Mouse (Mus musculus): ENCODE data around the gene Golga1. TPM values are rescaled to one million over a fixed set of nuclear protein-coding genes. Genes with fewer than 3 reads are reported as not detected.
A peak's percentile ranks its signal among the peaks of the same experiment; 100 is the strongest.
"Not testable (repeated sequence)": the region's sequence is repeated elsewhere in the genome, so short reads cannot be mapped to it uniquely, and the experiment has no call there.

Golga1 gene
- polyA plus RNA-seq, 1 experiment from 2014 or later: 36.1 TPM

- no peaks in the 10 kb centered on the region for H3K4me1 ChIP-seq (replicated peaks)
- no peak overlapping the region for H3K9ac ChIP-seq (replicated peaks)
- peaks cover 85% of the 10 kb centered on the region for H3K36me3 ChIP-seq
- 86% methylated on average over 1 of the region's 1 CpGs for WGBS
- no peaks in the 10 kb centered on the region for H3K27me3 ChIP-seq
- H3K4me2 ChIP-seq (replicated peaks): no peak overlapping the region
- no peak for ATAC-seq
- H3K9me3 ChIP-seq: no peaks in the 10 kb centered on the region
- H3K27ac ChIP-seq: no peak overlapping the region
- H3K4me3 ChIP-seq (replicated peaks): no peak overlapping the region
Observed at GRCm38 (mm10) chr2:39031611-39032010, 33.7 kb downstream of the Golga1 start.

DNA sequence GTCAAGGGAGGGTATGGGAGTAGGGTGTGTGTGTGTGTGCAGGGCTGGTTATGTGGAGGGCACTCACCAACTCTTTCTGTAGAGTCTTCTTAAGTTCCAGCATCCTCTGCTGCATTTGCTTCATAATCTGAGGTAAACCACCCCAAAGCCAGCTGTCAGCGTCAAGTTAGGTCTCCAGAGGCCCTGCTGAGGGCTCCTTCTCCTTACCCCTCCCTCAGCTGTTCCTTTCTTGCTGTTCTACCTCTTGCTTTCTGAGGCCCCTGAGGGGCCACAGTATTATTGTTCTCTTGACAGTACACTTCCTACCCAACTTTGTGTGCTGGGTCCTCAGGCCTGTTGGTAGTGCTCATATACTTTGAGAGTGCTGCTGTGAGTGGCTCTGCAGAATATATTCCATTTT lies 45.3 kb downstream of the Golga1 start:
- H3K36me3 ChIP-seq: peaks cover 91% of the 10 kb centered on the region
- WGBS: 60% methylated on average over 1 of the region's 1 CpGs
- no peak overlapping the region for H3K4me3 ChIP-seq (replicated peaks)

DNA sequence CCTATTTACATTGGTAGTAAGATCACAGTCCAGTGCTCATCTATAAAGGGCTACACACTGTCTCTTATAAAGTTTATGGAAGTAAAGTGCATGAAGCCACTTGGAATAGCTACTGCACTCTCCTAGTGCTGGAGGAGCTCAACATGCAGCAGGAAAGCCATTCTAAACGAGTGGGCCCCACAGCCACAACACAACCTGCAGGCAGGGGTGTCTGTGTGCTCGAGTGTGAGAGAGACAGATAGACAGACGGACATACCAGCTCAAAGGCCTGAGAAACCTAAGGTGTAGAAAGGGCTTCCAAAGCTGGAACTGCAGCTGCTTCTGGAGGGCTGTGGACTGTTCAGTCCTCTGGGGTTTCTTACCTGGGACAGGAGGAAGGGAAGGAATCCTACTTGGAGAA lies 48.8 kb downstream of the Golga1 start:
- Histone ChIP-seq H3K9ac (replicated peaks) (no peak overlapping the region), H3K4me3 (replicated peaks) (no peak overlapping the region), H3K4me2 (replicated peaks) (no peak overlapping the region), H3K4me1 (replicated peaks) (no peaks in the 10 kb centered on the region), H3K27ac (no peak overlapping the region), H3K27me3 (no peaks in the 10 kb centered on the region), H3K36me3 (peaks cover 90% of the 10 kb centered on the region), H3K9me3 (no peaks in the 10 kb centered on the region)
- WGBS: 87% methylated on average over 3 of the region's 3 CpGs
- ATAC-seq: no peak

More for the DNA sequence above, 45.3 kb downstream of the Golga1 start:
- Histone ChIP-seq H3K9ac (replicated peaks) (no peak overlapping the region), H3K27me3 (no peaks in the 10 kb centered on the region), H3K4me2 (replicated peaks) (no peak overlapping the region), H3K4me1 (replicated peaks) (no peaks in the 10 kb centered on the region), H3K27ac (no peak overlapping the region), H3K9me3 (no peaks in the 10 kb centered on the region)
- ATAC-seq: no peak

DNA sequence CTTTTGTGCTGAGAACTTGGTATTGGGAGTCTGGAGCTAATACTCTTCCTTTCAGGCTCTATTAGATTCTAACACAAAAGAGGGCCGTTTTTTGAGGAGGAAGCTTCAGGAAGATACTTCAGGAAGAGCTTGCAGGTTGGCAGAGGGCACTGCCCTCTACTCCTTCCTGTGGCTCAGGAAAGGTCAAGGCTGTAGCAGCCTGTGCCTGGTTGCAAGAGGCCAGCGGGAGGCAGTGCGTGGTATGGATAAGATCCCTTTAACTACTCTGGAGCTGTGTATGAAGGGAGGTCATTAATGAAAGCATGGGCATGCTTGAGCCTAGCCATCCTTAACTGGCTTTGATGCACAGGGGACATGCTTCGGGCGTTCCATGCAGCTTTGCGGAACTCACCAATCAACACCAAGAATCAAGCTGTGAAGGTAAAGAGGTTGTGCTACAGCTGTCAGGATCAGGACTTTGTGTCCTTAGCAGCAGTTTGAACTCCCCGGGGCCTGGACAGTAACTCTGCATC lies 52.5 kb downstream of the Golga1 start:
- Histone ChIP-seq H3K4me2 (replicated peaks) (no peak overlapping the region), H3K27me3 (no peaks in the 10 kb centered on the region), H3K4me1 (replicated peaks) (peaks cover 26% of the 10 kb centered on the region), H3K9ac (replicated peaks) (no peak overlapping the region), H3K4me3 (replicated peaks) (no peak overlapping the region), H3K27ac (no peak overlapping the region), H3K36me3 (peaks cover 57% of the 10 kb centered on the region), H3K9me3 (no peaks in the 10 kb centered on the region)
- 88% methylated on average over 7 of the region's 7 CpGs for WGBS
- ATAC-seq: no peak

DNA sequence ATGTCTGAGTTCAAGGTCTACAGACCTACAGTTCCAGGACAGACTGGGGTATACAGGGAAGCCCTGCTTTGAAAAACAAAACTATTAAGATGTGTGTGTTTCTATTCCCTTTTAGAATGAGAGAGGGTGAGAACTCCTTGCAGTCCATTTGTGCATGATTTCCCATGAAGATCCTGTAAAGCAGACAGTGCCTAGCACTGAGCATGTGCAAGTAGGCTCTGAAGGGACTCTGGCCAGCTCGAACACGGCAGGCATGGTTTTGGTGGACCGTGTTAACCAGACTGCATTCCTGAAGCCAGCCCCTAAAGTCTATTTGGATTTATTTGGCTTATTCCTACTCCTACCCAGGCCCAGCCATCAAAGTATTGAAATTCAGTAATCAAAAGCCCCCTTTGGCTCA lies 53.4 kb downstream of the Golga1 start:
- no peak overlapping the region for H3K4me3 ChIP-seq (replicated peaks)
- peaks cover 50% of the 10 kb centered on the region for H3K36me3 ChIP-seq
- H3K9ac ChIP-seq (replicated peaks): no peak overlapping the region
- H3K27me3 ChIP-seq: no peaks in the 10 kb centered on the region
- H3K4me2 ChIP-seq (replicated peaks): no peak overlapping the region
- 89% methylated on average over 3 of the region's 3 CpGs for WGBS
- ATAC-seq: no peak
- peaks cover 31% of the 10 kb centered on the region for H3K4me1 ChIP-seq (replicated peaks)
- no peak overlapping the region for H3K27ac ChIP-seq
- no peaks in the 10 kb centered on the region for H3K9me3 ChIP-seq

- Histone ChIP-seq H3K27me3 (no peaks in the 10 kb centered on the region), H3K36me3 (peaks cover 43% of the 10 kb centered on the region), H3K9ac (replicated peaks) (no peak overlapping the region), H3K4me2 (replicated peaks) (no peak overlapping the region), H3K4me3 (replicated peaks) (no peak overlapping the region), H3K4me1 (replicated peaks) (peaks cover 36% of the 10 kb centered on the region), H3K9me3 (no peaks in the 10 kb centered on the region), H3K27ac (no peak overlapping the region)
- ATAC-seq: no peak
Observed at GRCm38 (mm10) chr2:39011264-39011663, 54.1 kb downstream of the Golga1 start.

GRCm38 (mm10) chr2:39010144-39010543 lies 55.2 kb downstream of the Golga1 start:
- not testable (repeated sequence) for H3K9me3 ChIP-seq; H3K27ac ChIP-seq; H3K9ac ChIP-seq (replicated peaks); H3K4me3 ChIP-seq (replicated peaks); ATAC-seq; H3K4me2 ChIP-seq (replicated peaks); H3K27me3 ChIP-seq
- peaks cover 43% of the 10 kb centered on the region for H3K4me1 ChIP-seq (replicated peaks)
- H3K36me3 ChIP-seq: peaks cover 32% of the 10 kb centered on the region
- 94% methylated on average over 5 of the region's 5 CpGs for WGBS

GRCm38 (mm10) chr2:39008954-39009365 lies 56.4 kb downstream of the Golga1 start:
- no peaks in the 10 kb centered on the region for H3K9me3 ChIP-seq
- 35% methylated on average over 3 of the region's 3 CpGs for WGBS
- no peak for ATAC-seq
- H3K4me2 ChIP-seq (replicated peaks): peak overlapping the region; percentile 99
- peaks cover 48% of the 10 kb centered on the region for H3K4me1 ChIP-seq (replicated peaks)
- H3K9ac ChIP-seq (replicated peaks): peak overlapping the region; percentile 93
- peak overlapping the region; percentile 97 for H3K4me3 ChIP-seq (replicated peaks)
- H3K36me3 ChIP-seq: peaks cover 20% of the 10 kb centered on the region
- no peaks in the 10 kb centered on the region for H3K27me3 ChIP-seq
- H3K27ac ChIP-seq: peak overlapping the region; percentile 86

DNA sequence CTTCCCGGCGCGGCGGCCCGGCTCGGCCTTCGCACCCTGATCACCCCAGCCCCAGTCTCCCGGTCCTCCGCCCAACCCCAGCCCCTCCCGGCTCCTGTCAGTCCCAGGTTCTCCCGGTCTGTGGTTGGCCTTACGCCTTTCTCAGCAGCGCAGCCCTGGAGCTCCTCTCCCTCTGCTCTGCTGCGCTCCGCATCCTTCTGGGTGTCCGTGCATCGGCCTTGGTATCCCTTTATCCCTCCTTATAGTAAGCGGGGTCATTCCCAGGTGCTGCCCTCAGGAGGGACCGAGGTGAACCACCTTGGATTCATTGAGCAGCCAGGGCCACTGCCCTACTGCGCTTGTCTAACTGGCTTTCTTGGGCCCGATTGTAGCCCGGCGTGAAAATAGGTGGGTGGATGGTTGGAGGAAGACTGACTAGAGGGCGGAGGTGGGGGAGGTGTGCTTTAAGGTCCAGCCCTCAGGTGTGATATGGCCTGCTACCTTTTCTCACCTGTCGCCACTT lies 56.9 kb downstream of the Golga1 start:
- peak; percentile 61 for ATAC-seq
- Histone ChIP-seq H3K9me3 (no peaks in the 10 kb centered on the region), H3K4me2 (replicated peaks) (peak overlapping the region; percentile 99), H3K36me3 (peaks cover 20% of the 10 kb centered on the region), H3K4me3 (replicated peaks) (peak overlapping the region; percentile 97), H3K27me3 (no peaks in the 10 kb centered on the region), H3K9ac (replicated peaks) (peak overlapping the region; percentile 93), H3K27ac (peak overlapping the region; percentile 86), H3K4me1 (replicated peaks) (peaks cover 53% of the 10 kb centered on the region)
- under 1% methylated on average over 25 of the region's 25 CpGs for WGBS

DNA sequence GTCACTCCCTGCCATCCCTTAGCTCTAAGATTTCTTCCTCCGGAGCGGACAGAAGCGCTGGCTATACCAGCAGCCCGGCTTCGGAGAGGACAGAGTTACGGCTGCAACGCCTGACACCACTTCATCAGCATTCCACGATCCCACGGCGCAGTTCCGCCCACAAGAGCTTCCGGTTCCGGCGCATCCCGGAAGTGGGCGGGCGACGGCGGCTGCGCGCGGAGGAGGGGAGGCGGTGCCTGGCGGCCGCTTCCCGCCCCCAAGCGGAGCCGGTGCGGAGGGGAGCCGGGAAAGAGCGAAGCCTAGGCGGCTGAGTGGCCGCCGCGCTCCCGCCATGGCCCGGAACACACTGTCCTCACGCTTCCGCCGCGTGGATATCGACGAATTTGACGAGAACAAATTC lies 57.5 kb downstream of the Golga1 start:
- H3K9me3 ChIP-seq: no peaks in the 10 kb centered on the region
- 0% methylated on average over 43 of the region's 44 CpGs for WGBS
- H3K27ac ChIP-seq: peak overlapping the region; percentile 86
- no peaks in the 10 kb centered on the region for H3K27me3 ChIP-seq
- peak overlapping the region; percentile 99 for H3K4me2 ChIP-seq (replicated peaks)
- peaks cover 59% of the 10 kb centered on the region for H3K4me1 ChIP-seq (replicated peaks)
- peak overlapping the region; percentile 93 for H3K9ac ChIP-seq (replicated peaks)
- H3K36me3 ChIP-seq: peaks cover 19% of the 10 kb centered on the region
- peak overlapping the region; percentile 97 for H3K4me3 ChIP-seq (replicated peaks)
- peak; percentile 90 for ATAC-seq

DNA sequence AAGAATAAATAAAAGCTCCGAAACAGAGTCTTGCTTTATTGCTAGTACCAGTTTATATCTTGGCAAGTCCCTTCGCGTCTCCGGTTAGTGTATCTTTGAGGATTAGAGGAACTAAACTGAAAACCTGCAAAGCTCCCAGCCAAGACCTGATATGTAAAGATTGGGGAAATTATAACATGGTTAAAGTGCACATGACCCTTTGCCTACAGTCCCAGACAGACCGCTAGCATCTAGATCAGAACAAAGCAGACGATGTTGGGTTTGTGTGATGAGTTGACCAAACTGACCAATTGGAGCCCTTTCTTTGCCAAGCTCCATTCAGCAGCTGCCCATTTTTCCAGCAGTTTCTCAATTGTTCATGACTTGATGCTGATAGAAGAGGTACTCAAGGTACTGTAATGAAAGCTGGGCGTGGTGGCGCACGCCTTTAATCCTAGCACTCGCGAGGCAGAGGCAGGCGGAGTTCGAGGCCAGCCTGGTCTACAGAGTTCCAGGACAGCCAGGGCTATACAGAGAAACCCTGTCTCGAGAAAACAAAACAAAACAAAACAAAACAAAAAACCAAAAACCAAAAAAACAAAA lies 59.1 kb downstream of the Golga1 start:
- H3K36me3 ChIP-seq: peaks cover 26% of the 10 kb centered on the region
- 93% methylated on average over 14 of the region's 14 CpGs for WGBS
- H3K27me3 ChIP-seq: no peaks in the 10 kb centered on the region
- H3K4me2 ChIP-seq (replicated peaks): peak overlapping the region; percentile 98
- H3K9me3 ChIP-seq: no peaks in the 10 kb centered on the region
- H3K27ac ChIP-seq: no peak overlapping the region
- no peak for ATAC-seq
- H3K4me3 ChIP-seq (replicated peaks): peak overlapping the region; percentile 80
- no peak overlapping the region for H3K9ac ChIP-seq (replicated peaks)
- peaks cover 66% of the 10 kb centered on the region for H3K4me1 ChIP-seq (replicated peaks)

DNA sequence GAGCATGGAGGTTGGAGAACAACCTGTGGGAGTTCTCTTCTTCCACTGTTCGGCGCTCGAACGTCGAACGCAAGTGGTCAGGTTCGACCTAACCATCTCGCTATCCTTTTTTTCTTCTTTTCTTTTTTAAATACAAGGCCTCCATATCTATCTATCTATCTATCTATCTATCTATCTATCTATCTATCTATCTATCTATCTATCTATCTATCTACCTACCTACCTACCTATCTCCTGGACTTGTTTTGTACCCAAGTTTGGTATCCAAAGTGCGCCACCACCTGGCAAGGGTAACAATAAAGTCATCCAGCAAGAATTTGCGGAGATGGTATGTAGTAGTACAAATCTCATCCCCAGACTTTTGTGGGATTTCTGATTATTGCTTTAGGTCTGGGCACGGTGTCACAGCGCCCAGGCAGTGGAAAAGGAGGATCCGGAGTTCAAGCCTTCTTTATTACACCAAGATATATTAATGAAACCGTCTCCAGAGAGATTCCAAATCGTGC lies 59.7 kb downstream of the Golga1 start, which contains the start of gene Rpl35:
Gene Rpl35 (minus strand): TSS at position 51 of the 506 bp plus-strand sequence.
- H3K4me3 ChIP-seq (replicated peaks): peak within 1 kb of the TSS; percentile 80
- 15% methylated on average over 15 of the region's 15 CpGs for WGBS
- no peak for ATAC-seq
- no peaks in the 10 kb centered on the region for H3K9me3 ChIP-seq
- H3K36me3 ChIP-seq: peaks cover 32% of the 10 kb centered on the region
- peak within 1 kb of the TSS; percentile 98 for H3K4me2 ChIP-seq (replicated peaks)
- peak within 1 kb of the TSS; percentile 85 for H3K27ac ChIP-seq
- H3K27me3 ChIP-seq: no peaks in the 10 kb centered on the region
- H3K9ac ChIP-seq (replicated peaks): peak within 1 kb of the TSS; percentile 91
- H3K4me1 ChIP-seq (replicated peaks): peaks cover 60% of the 10 kb centered on the region
